Comparison of ENCODE assay signal across 8 mouse cellular contexts in the genomic region with DNA sequence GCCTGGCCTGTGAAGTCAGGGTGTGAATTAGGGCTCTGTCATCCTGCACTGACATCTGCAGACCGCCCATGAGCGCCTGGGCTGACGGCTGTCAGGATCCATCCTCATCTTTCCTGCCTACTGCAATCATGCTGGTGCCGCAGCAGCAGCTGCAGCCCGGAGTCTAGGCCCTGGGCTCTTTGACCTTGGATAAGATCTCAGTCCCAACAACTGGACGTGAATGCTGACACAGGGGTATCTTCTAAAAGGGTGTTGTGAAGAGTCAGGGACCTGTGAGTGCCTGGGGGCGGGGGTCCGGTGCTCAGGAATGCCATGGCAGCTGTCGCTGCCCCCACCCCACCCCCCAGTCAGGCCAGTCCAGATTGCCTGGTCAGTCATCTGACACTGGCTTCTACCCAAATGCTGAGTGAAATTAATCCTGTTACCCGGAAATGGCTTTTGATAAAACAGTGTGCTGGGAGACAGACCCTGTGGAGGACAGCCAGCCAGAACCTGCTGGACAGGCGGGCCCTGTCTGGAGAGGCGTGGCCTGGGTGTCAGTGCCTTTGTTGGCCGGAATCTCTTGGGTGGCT. TPM values are rescaled to one million over a fixed set of nuclear protein-coding genes. Genes with fewer than 3 reads are reported as not detected.
DNase-seq lines count a peak whose midpoint lies in the region; ATAC-seq and TF ChIP-seq lines count a peak whose summit lies in the region.
"Had no signal": no experiment of that assay in that cellular context is flagged by ENCODE, and none has a peak within 500 bp of the region (broad histone marks: within the 10 kb centered on the region; RNA-seq: fewer than 3 reads in every experiment).

No protein-coding gene starts in this region.

- H3K4me3 ChIP-seq in lung, adult 2 months (replicated peaks; ENCODE audit: extremely low read depth, low read depth, low read length) = no peak overlapping the region
- H3K4me3 ChIP-seq: erythroblast, embryonic 14.5 days had no signal

- TF ChIP-seq POLR2A in lung, adult 2 months (IDR thresholded peaks at IDR 0.05; ENCODE audit: borderline replicate concordance, extremely low read depth, low read depth, low read length) = no peak

- 11% methylated on average over 13 of the region's 13 CpGs for WGBS in lung, adult 2 months

- ATAC-seq in monocyte, adult 5-6 weeks (replicated peaks; ENCODE audit: insufficient number of reproducible peaks, low FRiP score, low TSS enrichment, poor library complexity, severe bottlenecking) = no peak

- no peak for TF ChIP-seq CTCF in lung, adult 2 months (IDR thresholded peaks at IDR 0.05; ENCODE audit: insufficient read depth, low read length)

- DNase-seq in adrenal gland, adult 2 months = peak; percentile 85
- DNase-seq in cerebellum, postnatal 36 days = peak; percentile 61 to 68
- DNase-seq in heart, adult 11 months = peak; percentile 99
- peak; percentile 91 for DNase-seq in kidney, adult 11 months
- peak; percentile 65 for DNase-seq in lung, adult 2 months
- DNase-seq in retina, postnatal 1 day = peak; percentile 86

- peaks cover 49% of the 10 kb centered on the region for H3K4me1 ChIP-seq in lung, adult 2 months (ENCODE audit: control insufficient read depth, insufficient read depth, low read length)

RNA-seq across cellular contexts. Expression of a gene that starts 23.4 kb away (rescaled TPM):
- 100 to 1,000 TPM in 1 of 2 experiments, 10 to 100 TPM in 1; 93.5 to 104 TPM for total RNA-seq in adrenal gland, adult 2 months (2021)
- 70.0 and 82.7 TPM in 2 replicates for polyA plus RNA-seq in adrenal gland, adult 2 months (2012; rRNA removed)
- polyA plus RNA-seq in lung, adult 2 months (2012; rRNA removed) = 67.9 and 68.5 TPM in 2 replicates
- 13.3 to 55.4 TPM (median 22.1 TPM) in 3 replicates for total RNA-seq in monocyte, adult 5-6 weeks (2017)
